Mouse (Mus musculus) stomach, postnatal 0 days (tissue): ENCODE data around the gene Gimap7.

Experiments
- CTCF ChIP-seq: IDR thresholded peaks from 2 replicates; pipeline ENCODE4 v1.5.1; 2016; ENCODE audit warnings: antibody characterized with exemption, low read depth, mild to moderate bottlenecking, moderate library complexity
- EP300 ChIP-seq: optimal IDR thresholded peaks from 2 replicates; pipeline ENCODE3; 2016; ENCODE audit warnings: antibody characterized with exemption

DNA sequence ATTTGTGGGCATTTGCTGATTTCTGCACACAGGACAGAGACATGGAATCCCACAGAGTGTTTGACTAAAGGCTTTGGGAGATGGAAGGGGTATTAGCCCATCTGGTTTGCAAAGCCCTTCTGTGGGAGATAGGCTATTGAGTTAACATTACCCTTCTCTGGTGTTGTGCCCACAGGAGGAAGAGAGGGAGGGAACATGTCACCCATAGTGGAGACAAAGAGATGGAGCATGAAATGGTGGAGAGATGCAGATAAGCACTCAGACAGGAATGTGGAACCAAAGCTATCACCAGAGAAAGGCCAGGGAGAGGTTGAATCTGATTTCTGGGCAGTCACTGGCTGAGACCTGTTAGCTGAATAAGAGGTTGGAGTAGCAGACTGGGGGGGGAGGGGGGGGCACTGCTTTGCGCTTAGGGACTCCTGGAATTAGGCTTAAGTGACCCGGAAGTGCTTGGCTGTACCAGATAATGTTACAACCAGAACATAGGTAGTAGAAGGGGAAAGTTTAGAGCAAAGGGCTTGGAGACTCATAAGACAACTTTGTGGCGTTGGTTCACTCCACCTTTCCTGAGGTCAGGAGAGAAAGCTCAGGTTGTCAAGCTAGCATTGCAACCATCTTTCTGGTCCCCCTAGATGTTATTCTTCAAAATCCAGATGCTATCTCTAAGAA, 22.2 kb downstream of the Gimap7 start:
- TF ChIP-seq CTCF: no peak
- no peak for TF ChIP-seq EP300
